Mouse (Mus musculus) ovary, adult 18-20 months (tissue): Measurements from ENCODE around the gene Grik5.

Source experiments
- DNase-seq: peaks from one replicate; pipeline ENCODE4 v3.0.0; 2022; ENCODE audit warnings: low spot score, mixed read lengths

The Grik5 gene

DNA sequence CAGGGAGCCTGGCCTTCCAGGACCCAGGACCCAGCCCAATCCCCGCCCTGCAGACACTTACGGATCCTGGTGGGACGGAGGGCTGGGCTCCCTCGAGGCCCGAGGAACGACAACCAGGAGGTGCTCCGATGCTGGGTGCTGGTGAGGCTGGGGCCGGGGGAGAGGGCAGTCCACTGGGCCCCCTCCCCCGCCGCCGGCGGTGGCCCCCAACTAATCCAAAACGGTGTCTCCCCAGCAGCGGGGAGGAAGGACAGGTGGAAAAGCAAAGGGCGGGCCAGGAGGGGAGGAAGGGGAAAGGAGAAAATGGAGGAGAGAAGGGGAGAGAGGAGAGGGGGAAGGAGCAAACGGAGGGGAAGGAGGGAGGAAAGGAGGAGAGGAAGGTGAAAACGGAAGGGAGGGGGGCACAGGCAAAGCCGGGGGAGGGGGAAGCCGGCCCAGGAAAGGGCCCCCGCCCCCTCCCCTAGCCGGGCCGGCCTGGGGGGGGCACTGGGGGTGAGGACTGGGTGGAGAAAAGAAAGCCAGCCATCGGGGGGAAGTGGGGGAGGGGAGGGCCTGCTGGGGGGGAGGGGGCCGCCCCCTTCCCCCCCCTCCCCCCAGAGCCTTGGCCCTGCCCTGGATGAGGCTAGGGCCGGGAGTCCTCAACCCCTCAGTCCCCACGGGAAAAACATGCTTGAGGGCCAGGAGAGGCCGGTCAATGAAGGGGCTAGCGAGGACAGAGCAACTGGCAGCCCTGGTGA is at the start of gene Grik5, which contains the start of gene Zfp574:
Gene Grik5 (minus strand): TSS at position 368 of the 737 bp plus-strand sequence.
Gene Zfp574 (plus strand): TSS at position 589 of the 737 bp plus-strand sequence.
- no peak for DNase-seq

DNA sequence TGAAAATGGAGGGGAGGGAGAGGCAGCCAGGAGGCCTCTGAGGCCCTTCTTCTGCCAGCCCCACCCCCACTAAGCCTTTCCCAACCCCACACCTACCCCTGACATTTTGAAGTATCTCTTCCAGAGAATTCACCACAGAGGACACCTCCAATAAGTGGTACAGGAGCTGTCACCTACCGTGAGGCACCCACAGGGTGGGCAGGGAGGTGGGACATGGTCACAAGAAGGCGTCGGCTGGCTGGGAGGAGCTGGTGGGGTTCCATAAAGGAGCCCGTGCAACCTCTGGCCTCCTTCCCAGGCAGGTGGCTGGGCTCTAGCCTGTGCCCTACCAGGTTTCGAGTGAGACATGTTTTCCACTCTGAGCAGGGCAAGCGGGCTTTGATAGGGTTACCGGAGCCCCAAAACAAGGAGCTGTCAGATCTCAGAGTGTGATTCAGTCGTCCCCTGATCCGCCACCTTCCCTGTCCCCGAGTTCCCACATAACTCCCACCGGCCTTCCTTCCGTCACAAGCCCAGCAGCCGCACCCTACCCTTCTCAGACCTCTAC is 49.2 kb upstream of the Grik5 start:
- DNase-seq = no peak

GRCm38 (mm10) chr7:25120061-25120834 is 48.1 kb upstream of the Grik5 start:
- DNase-seq = no peak

DNA sequence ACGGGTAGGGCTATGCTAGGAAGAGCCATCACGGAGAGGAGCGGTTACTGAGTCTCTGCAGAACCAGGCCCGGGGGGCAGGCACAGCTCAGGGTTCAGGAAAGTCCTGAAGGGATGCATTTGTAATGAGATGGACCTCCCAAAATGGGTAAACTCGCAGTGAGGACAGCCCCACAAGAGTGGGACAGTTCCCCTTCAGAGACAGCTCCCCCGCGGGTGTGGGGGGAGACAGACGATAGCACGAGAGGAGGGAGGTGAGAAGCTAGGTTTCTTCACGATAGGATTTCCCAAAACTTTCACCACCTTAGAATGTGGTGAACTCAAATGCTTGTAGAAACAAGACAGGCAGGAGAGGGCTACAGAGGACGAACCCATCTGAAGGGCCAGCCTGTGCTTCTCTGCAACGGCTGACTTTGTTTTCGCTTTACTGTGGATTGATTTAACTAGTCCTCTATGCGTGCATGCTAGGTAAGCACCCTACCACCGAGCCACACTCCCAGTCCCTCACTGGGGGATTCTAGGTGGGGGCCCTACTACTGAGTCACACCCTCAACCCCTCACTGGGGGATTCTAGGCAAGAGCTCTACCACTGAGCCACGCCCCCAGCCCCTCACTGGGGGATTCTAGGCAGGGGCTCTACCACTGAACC is 40.9 kb upstream of the Grik5 start:
- no peak for DNase-seq

DNA sequence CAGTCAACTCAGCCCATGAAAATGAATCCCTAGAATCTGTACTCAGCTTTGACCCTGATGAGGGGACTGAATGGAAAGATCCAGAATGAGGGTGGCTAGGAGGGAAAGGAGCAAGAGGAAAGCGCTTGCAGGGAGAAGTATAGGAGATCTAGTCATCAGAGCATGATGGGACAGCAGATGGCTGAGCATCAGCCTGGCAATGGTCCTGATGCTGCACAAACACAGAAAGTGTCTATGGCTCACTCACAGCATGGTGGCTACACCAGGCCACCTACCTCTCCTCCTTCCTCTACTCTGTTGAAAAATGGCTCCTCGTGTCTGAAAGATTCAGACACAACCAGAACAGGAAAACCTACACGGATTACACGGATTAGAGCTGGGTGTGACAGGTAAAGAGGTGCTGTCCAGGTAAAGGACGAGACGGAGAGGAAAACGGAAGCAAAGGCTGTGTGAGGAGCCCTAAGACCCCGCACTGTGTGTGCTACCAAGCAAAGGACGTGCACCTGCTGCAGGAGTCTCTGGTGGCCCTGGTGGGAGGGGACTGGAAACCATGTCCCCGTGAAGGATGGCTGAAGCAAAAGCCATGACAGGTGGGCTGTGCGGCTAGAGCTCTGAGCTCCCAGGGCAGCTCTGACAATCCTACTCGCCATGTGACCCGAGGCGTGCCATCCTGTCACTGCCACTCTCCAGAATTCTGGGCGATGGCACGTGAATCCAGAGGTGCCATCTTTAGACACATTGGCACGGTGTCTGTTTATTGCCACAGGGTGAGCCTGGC is 40.2 kb upstream of the Grik5 start:
- no peak for DNase-seq

DNA sequence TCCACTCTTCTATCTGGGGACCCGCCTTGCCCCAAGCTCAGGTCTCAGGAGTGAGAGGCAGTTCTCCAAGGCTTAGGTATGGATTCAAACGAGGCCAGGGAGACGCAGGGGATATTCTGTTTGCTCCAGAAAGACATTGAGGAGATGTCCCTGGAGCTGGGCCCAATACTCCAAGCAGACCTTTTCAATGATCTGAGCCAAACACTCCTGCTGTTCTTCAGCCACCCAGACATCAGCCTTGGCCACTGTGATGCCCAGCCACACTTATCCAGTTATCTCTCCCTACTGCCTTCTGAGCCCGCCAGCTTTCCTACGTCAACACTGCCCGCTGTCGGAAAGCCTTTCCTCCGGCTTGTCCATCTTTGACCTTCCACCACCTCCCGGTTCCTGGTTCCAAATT is 38.2 kb upstream of the Grik5 start:
- DNase-seq = no peak

DNA sequence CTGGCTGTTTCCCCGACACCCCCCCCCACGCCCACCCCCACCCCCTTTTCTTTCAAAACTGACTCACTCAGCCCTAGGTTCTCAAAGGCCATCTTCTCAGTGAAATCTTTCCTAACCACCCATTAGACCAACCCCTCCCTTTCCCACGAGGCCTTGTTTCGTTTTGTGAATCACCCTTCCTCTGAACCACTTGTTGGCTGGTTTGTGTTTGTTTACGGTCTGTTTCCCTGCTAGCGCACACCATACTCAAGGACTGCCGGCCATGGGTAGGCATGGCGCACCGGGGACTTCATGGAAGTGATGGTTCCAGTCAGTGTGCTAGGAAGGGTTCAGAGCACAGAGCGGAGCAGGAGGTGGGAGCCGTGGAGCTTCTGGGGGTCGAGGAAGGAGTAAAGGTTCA is 37.2 kb upstream of the Grik5 start:
- DNase-seq = no peak

DNA sequence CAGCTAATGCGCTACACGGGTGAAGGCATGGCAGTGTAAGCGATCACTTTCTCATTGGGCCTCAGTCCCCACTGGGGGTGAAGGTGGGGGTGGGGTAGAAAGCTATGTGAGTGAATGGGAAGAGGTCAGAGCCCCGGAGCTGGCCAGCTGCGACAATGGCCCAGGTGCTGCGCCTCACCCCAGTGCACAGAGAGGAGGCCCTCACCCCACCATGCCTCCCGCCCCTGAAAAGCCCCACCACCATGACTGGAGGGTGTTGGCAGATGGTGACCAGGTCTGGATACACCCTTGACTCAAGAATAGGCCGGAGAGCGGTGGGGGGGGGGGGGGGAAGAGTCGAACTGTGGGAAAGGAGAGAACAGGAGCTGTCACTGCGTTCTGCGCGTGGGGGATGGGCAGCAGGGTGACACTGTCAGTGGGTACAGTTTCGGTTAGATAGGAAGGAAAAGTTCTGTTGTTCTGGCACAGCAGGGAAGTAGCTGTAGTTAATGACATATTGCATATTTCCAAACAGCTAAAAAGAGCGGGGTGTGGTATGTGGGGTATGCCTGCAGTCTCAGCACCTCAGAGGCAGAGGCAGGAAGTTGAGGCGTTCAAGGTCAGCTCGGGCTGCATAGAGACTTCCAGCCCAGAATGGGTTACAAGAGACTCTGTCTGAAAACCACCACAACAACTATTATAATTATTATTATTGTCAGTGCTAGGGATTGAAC is 34.8 kb upstream of the Grik5 start:
- DNase-seq = no peak

DNA sequence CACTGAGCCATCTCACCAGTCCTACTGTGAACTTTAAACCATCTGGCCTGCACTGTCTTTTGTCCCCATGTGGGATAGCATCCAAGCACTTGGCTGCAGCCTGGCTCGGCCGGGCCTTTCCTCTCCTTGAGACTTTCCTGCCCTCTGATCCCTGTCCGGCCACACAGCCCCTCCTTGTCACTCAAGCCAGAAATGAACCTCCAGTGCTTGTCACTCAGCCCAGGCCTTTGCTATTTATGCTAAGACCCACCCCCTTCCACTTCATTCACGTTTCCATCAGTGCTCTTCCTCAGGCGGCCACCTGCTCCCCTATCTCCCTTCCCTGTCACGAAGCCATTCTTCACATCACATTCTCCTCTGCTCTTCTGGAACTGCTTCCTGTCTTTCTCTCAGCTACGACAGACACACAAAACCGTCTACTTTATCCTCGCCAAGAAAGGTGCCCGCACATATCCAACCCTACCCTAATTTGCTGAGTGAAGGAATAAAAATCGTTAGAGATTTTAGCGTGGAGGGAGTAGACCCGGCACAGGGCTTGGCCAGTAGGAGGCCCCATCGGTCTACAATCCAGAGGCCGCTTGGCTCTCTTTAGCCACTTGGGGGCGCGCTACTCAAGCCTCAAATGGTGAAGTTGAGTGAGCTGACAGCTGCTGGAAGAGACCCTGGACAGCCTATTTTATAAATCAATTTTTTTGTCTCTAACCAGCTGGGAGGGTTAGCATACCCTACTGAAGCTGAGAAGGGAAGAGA is 33.4 kb upstream of the Grik5 start:
- DNase-seq = no peak

- no peak for DNase-seq
Measured at GRCm38 (mm10) chr7:25099581-25099980, 27.4 kb upstream of the Grik5 start.

GRCm38 (mm10) chr7:25098169-25098568 is 26.0 kb upstream of the Grik5 start:
- no peak for DNase-seq

DNA sequence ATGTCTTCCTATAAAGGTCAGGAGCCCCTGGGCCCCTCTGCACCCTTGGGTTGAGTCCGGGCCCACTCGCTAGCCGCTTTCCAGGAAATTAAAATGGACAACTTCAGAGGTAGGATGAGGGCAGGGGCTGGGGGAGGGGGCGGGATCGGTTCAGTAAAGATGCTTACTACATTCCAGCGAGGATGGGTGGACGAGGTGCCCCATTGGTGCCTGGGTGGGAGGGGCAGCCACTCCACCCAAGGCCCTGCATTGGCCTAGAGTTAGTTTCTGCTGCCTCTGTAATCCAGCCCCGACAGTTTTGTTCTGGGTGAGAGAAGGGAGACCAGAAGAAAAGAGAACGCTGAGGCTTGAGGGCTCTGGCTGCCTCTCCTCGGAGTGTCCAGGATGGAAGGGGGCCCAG is 17.7 kb upstream of the Grik5 start:
- no peak for DNase-seq

GRCm38 (mm10) chr7:25088968-25089367 is 16.8 kb upstream of the Grik5 start:
- DNase-seq = no peak

DNA sequence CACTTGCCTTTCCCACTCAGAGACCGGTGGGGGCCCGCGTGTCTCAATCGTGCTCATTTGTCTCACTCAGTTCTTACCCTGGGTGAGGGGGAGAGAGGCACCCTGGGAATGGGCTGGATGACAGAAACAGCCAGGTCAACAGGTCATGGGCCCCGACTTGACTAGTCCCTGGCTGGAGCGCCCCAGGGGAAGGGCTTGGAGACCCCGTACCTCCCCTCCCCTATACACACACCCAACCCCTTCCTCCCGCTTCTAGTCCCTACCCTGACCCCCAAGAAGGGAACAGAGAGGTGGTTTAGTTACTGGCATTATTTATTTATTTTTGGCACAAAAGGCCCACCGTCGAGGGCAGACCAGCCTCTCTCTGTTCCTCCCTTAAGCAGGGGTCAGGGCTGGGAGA is 16.4 kb upstream of the Grik5 start:
- no peak for DNase-seq

DNA sequence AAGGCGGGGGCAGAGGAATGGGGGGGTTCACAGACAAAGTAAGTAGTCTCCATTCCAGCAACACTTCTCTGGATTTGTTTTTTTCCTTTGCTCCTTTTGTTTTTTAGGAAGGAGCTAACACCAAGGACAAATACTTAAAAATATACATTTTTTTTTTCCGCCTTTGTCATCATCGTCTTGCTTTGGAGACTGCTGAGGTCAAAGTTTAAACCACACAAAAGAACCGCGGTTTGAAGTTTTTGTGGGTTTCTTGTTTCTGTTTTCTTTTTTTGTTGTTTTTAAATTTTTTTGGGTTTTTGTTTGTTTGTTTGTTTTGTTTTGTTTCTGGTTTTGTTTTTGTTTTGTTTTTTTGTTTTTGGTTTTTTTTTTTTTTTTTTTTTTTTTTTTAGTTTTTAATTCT is 15.8 kb upstream of the Grik5 start:
- no peak for DNase-seq

DNA sequence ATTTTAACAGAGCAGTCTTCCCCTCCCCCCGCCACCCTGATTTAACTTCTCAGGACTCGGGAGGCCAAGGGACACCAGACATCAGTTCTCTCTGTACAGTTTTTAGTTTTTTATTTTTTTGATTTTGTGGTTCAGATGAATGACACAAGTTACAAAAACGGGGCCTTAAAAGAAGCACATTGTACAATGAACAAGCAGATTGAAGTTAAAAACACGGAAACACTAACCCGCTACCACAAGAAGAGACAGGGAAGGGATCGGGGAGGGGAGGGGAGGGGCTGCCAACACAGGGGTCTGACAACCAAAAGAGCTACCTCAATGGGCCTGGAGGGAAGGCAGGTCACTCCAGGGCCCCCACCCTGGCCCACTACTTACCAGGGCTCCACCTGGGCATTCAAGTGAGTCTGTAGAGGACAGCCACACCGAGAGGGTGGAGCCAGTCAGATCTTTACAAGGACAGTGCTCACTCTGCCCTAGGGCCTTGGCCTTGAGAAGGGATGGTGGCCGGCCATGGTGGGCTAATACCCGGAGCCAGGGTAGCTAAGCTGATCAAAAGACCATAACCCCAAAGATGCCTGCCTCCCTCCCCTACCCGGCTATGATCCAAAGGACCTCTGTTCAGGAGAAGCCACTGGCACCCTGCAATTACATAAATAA is 15.2 kb upstream of the Grik5 start:
- DNase-seq = peak; percentile 62

- no peak for DNase-seq
Measured at GRCm38 (mm10) chr7:25086656-25087055, 14.5 kb upstream of the Grik5 start.

- no peak for DNase-seq
Measured at GRCm38 (mm10) chr7:25084621-25085020, 12.5 kb upstream of the Grik5 start.

- DNase-seq = no peak
Measured at GRCm38 (mm10) chr7:25082510-25082909, 10.4 kb upstream of the Grik5 start.

- DNase-seq = no peak
Measured at GRCm38 (mm10) chr7:25080431-25080830, 8.3 kb upstream of the Grik5 start.
